Mouse (Mus musculus): ENCODE measurements around the gene Sema7a. TPM values are rescaled to one million over a fixed set of nuclear protein-coding genes. Genes with fewer than 3 reads are reported as not detected.

Sema7a gene
- polyA plus RNA-seq, 1 experiment from 2014 or later = 0.27 TPM

Other genes starting within 250 kb of the Sema7a start
- 39.3 TPM in 2 replicates for gene Edc3, start 231.6 kb upstream of the Sema7a start, polyA plus RNA-seq (2015; fragmentation: Nextera tagmentation; extraction: Ambion mirVana)
- gene Clk3, start 174.3 kb upstream of the Sema7a start, polyA plus RNA-seq (2015; fragmentation: Nextera tagmentation; extraction: Ambion mirVana) = 77.3 and 82.8 TPM in 2 replicates
- gene Arid3b, start 103.3 kb upstream of the Sema7a start, polyA plus RNA-seq (2015; fragmentation: Nextera tagmentation; extraction: Ambion mirVana) = 7.3 and 10.6 TPM in 2 replicates
- gene Ubl7, start 29.1 kb upstream of the Sema7a start, polyA plus RNA-seq (2015; fragmentation: Nextera tagmentation; extraction: Ambion mirVana) = 119 and 121 TPM in 2 replicates
- gene Cyp11a1, start 66.3 kb downstream of the Sema7a start, polyA plus RNA-seq (2015; fragmentation: Nextera tagmentation; extraction: Ambion mirVana) = 0.68 and 0.81 TPM in 2 replicates
- gene Stra6, start 123.7 kb downstream of the Sema7a start, polyA plus RNA-seq (2015; fragmentation: Nextera tagmentation; extraction: Ambion mirVana) = 25.3 and 29.9 TPM in 2 replicates
- gene Ccdc33, start 178.7 kb downstream of the Sema7a start, polyA plus RNA-seq (2015; fragmentation: Nextera tagmentation; extraction: Ambion mirVana) = 0.15 and 0.20 TPM in 2 replicates

Data from limb, embryonic 13.5 days (tissue).